Mouse (Mus musculus) lung, postnatal 0 days (tissue): Measurements from ENCODE around the gene Mb21d2.

Source experiments
- CTCF ChIP-seq: IDR thresholded peaks from 2 replicates; pipeline ENCODE4 v1.5.1; 2016; ENCODE audit warnings: antibody characterized with exemption, mild to moderate bottlenecking
- EP300 ChIP-seq: IDR thresholded peaks from 2 replicates; pipeline ENCODE4 v1.6.1; 2016; ENCODE audit warnings: antibody characterized with exemption, mild to moderate bottlenecking, control low read depth

GRCm38 (mm10) chr16:28862093-28862492, 67.4 kb downstream of the Mb21d2 start:
- TF ChIP-seq CTCF (no peak), EP300 (0 out of 2 replicates have a peak, but pooled peaks have one; percentile 38)
